Mouse (Mus musculus) forebrain, embryonic 12.5 days (tissue): Measurements from ENCODE around the gene Pcbd1. TPM values are rescaled to one million over a fixed set of nuclear protein-coding genes. Genes with fewer than 3 reads are reported as not detected.
"Not testable (repeated sequence)": the region's sequence is repeated elsewhere in the genome, so short reads cannot be mapped to it uniquely, and the experiment has no call there.

Source experiments
- ATAC-seq: fragments of 200-750 bp; cut with Nextera tagmentation; 2 replicates; pipeline ENCODE4 v1.8.0; 2017; ENCODE audit warnings: moderate TSS enrichment; ENCODE audit not compliant: low FRiP score
- H3K27ac ChIP-seq: fragments of 300-500 bp; sonication (generic); 2 replicates; pipeline ENCODE4 v1.5.1; 2016; ENCODE audit warnings: mild to moderate bottlenecking
- H3K27me3 ChIP-seq: fragments of 300-500 bp; sonication (generic); 2 replicates; pipeline ENCODE4 v1.6.1; 2016; ENCODE audit warnings: mild to moderate bottlenecking
- H3K36me3 ChIP-seq: fragments of 300-500 bp; sonication (generic); replicated peaks from 2 replicates; pipeline ENCODE4 v1.6.1; 2016; ENCODE audit warnings: mild to moderate bottlenecking
- H3K4me1 ChIP-seq: fragments of 300-500 bp; sonication (generic); 2 replicates; pipeline ENCODE4 v1.6.1; 2016
- H3K4me2 ChIP-seq: fragments of 300-500 bp; sonication (generic); 2 replicates; pipeline ENCODE4 v1.6.1; 2016; ENCODE audit warnings: mild to moderate bottlenecking, moderate library complexity
- H3K4me3 ChIP-seq: fragments of 300-500 bp; sonication (generic); replicated peaks from 2 replicates; pipeline ENCODE4 v1.5.1; 2016; ENCODE audit warnings: mild to moderate bottlenecking
- H3K9ac ChIP-seq: fragments of 300-500 bp; sonication (generic); 2 replicates; pipeline ENCODE4 v1.6.1; 2016; ENCODE audit warnings: mild to moderate bottlenecking
- H3K9me3 ChIP-seq: fragments of 300-500 bp; sonication (generic); 2 replicates; pipeline ENCODE4 v1.6.1; 2016
- WGBS: fragments of 180-500 bp; shearing (Covaris S2); methylation state at CpG from one replicate; pipeline ENCODE4 v1.1.7; 2016; 5-methylcytosine and 5-hydroxymethylcytosine counted together
- polyA plus RNA-seq: library from polyadenylated mRNA; unstranded; fragments of >200 nt; fragmentation: Nextera tagmentation; extraction: Ambion mirVana; gene quantifications from 2 replicates; pipeline ENCODE4 v1.2.1, GENCODE M21; 2016

Gene Pcbd1
- polyA plus RNA-seq, 1 experiment from 2014 or later: 18.2 TPM

- no peak overlapping the region for H3K9ac ChIP-seq
- no peak overlapping the region for H3K27ac ChIP-seq
- 92% methylated on average over 2 of the region's 2 CpGs for WGBS
- no peaks in the 10 kb centered on the region for H3K27me3 ChIP-seq
- H3K9me3 ChIP-seq: no peaks in the 10 kb centered on the region
- no peak for ATAC-seq
- no peaks in the 10 kb centered on the region for H3K4me1 ChIP-seq
- H3K36me3 ChIP-seq: peaks cover 35% of the 10 kb centered on the region
- no peak overlapping the region for H3K4me2 ChIP-seq
- H3K4me3 ChIP-seq: no peak overlapping the region
Measured at GRCm38 (mm10) chr10:61114246-61114720, 25.2 kb downstream of the Pcbd1 start.

DNA sequence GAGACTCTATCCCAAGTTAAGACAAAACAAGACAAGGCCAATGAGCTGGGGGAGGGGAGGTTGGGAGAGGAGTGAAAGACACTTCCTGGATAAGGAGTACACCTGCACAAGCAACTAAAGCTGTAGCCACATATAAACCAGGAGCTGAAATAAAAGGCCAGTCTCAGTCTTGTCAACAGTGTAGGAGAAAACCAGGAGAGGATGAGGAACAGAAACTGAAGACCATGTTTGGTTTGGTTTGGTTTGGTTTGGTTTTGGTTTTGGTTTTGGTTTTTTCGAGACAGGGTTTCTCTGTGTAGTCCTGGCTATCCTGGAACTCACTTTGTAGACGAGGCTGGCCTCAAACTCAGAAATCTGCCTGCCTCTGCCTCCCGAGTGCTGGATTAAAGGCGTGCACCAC lies 32.6 kb downstream of the Pcbd1 start:
- H3K4me1 ChIP-seq, ATAC-seq, H3K27ac ChIP-seq, H3K4me2 ChIP-seq, H3K4me3 ChIP-seq, H3K9ac ChIP-seq, H3K27me3 ChIP-seq, H3K9me3 ChIP-seq: not testable (repeated sequence)
- H3K36me3 ChIP-seq: peaks cover 26% of the 10 kb centered on the region
- 90% methylated on average over 4 of the region's 4 CpGs for WGBS

- Histone ChIP-seq H3K36me3 (peaks cover 25% of the 10 kb centered on the region), H3K4me3 (no peak overlapping the region), H3K27ac (no peak overlapping the region), H3K9ac (no peak overlapping the region), H3K4me2 (no peak overlapping the region), H3K4me1 (no peaks in the 10 kb centered on the region), H3K27me3 (no peaks in the 10 kb centered on the region), H3K9me3 (0 out of 2 replicates have a peak, but pooled peaks cover 2% of the 10 kb centered on the region)
- 89% methylated on average over 3 of the region's 3 CpGs for WGBS
- no peak for ATAC-seq
Measured at GRCm38 (mm10) chr10:61123276-61123913, 34.3 kb downstream of the Pcbd1 start.

- peaks cover 22% of the 10 kb centered on the region for H3K36me3 ChIP-seq
- ATAC-seq: no peak
- 0 out of 2 replicates have a peak, but pooled peaks cover 2% of the 10 kb centered on the region for H3K9me3 ChIP-seq
- no peaks in the 10 kb centered on the region for H3K27me3 ChIP-seq
- H3K9ac ChIP-seq: no peak overlapping the region
- no peak overlapping the region for H3K27ac ChIP-seq
- WGBS: 91% methylated on average over 2 of the region's 2 CpGs
- no peak overlapping the region for H3K4me2 ChIP-seq
- H3K4me3 ChIP-seq: no peak overlapping the region
- H3K4me1 ChIP-seq: no peaks in the 10 kb centered on the region
Measured at GRCm38 (mm10) chr10:61124462-61124861, 35.3 kb downstream of the Pcbd1 start.

GRCm38 (mm10) chr10:61128701-61129365 lies 39.7 kb downstream of the Pcbd1 start:
- H3K9me3 ChIP-seq: 0 out of 2 replicates have a peak, but pooled peaks cover 2% of the 10 kb centered on the region
- ATAC-seq: no peak
- 98% methylated on average over 1 of the region's 1 CpGs for WGBS
- no peak overlapping the region for H3K9ac ChIP-seq
- H3K4me2 ChIP-seq: no peak overlapping the region
- no peak overlapping the region for H3K4me3 ChIP-seq
- H3K36me3 ChIP-seq: peaks cover 6% of the 10 kb centered on the region; the same call in 1 of the 2 replicates
- H3K27ac ChIP-seq: no peak overlapping the region
- H3K27me3 ChIP-seq: no peaks in the 10 kb centered on the region
- H3K4me1 ChIP-seq: no peaks in the 10 kb centered on the region

DNA sequence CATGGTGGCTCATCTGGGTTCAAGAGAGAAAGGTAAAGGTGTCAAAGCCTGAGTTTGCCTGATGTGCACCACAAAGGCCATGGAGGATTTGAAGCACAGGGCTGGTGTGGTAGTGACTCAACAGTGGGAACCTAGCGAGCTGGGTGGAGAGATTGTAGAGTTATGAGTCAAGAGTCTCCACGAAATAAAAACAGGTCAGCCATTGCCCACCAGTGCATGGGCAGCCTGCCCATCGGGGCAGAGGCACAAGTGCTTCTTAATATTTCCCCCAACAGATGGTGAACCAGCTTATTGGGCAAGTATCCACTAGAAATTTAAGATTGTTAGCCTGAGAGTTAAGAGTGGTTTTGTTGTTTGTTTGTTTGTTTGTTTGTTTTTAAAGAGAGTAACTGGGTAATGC lies 41.8 kb downstream of the Pcbd1 start:
- 83% methylated on average over 3 of the region's 3 CpGs for WGBS
- Histone ChIP-seq H3K9me3 (0 out of 2 replicates have a peak, but pooled peaks cover 2% of the 10 kb centered on the region), H3K4me2 (no peak overlapping the region), H3K4me3 (no peak overlapping the region), H3K9ac (no peak overlapping the region), H3K27ac (no peak overlapping the region), H3K27me3 (no peaks in the 10 kb centered on the region), H3K36me3 (peaks cover 6% of the 10 kb centered on the region; the same call in 1 of the 2 replicates), H3K4me1 (no peaks in the 10 kb centered on the region)
- no peak for ATAC-seq

DNA sequence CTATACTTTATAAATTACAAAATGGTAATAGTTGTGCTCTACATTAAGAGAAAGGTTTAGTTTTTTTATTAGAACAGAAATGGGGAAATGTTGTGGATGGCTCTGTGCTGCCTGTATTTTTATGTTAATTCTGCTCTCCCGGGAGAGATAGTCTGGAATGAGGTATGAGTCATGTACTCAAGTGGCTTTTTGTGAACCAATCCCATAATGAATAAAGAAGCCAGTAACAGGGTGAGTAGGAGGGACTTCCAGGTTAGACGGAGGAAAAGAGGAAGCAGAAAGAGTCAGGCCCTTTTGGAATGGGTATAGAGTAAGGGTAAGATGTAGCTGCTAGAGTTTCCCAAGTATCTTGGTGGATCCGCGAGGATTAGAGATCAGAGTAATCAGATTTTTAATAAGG lies 44.9 kb downstream of the Pcbd1 start:
- no peak overlapping the region for H3K4me3 ChIP-seq
- H3K27me3 ChIP-seq: no peaks in the 10 kb centered on the region
- no peak overlapping the region for H3K9ac ChIP-seq
- no peaks in the 10 kb centered on the region for H3K4me1 ChIP-seq
- no peaks in the 10 kb centered on the region for H3K9me3 ChIP-seq
- 73% methylated on average over 4 of the region's 4 CpGs for WGBS
- no peak overlapping the region for H3K27ac ChIP-seq
- ATAC-seq: no peak
- H3K4me2 ChIP-seq: no peak overlapping the region
- no peaks in the 10 kb centered on the region; the same call in 1 of the 2 replicates for H3K36me3 ChIP-seq

GRCm38 (mm10) chr10:61135226-61135839 lies 46.2 kb downstream of the Pcbd1 start:
- no peak for ATAC-seq
- H3K27me3 ChIP-seq: no peaks in the 10 kb centered on the region
- H3K9ac ChIP-seq: no peak overlapping the region
- no peaks in the 10 kb centered on the region; the same call in 1 of the 2 replicates for H3K36me3 ChIP-seq
- WGBS: 74% methylated on average over 3 of the region's 3 CpGs
- H3K4me3 ChIP-seq: no peak overlapping the region
- H3K27ac ChIP-seq: no peak overlapping the region
- H3K4me1 ChIP-seq: no peaks in the 10 kb centered on the region
- no peaks in the 10 kb centered on the region for H3K9me3 ChIP-seq
- H3K4me2 ChIP-seq: no peak overlapping the region

DNA sequence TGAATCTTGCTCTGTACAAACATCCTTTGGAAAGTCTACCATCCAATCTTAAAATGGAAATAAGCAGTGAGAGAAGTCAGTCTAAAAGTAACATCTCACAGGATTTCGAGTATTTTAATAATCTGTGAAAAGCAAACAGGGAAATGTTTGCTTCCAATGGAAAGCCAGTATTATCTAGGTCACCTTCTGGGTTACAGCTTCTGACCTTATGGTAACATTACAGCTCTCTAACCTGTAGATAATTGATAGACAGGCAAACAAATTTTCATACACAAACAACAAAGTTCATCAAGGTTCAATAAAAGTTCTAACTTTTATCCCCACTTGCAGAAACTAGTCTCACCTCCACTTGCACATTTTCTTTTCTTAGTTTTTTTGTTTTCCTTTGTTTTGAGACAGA lies 48.4 kb downstream of the Pcbd1 start:
- Histone ChIP-seq H3K27ac (no peak overlapping the region), H3K4me3 (no peak overlapping the region), H3K27me3 (no peaks in the 10 kb centered on the region), H3K9me3 (no peaks in the 10 kb centered on the region), H3K36me3 (no peaks in the 10 kb centered on the region; the same call in 1 of the 2 replicates), H3K9ac (no peak overlapping the region), H3K4me1 (no peaks in the 10 kb centered on the region), H3K4me2 (no peak overlapping the region)
- WGBS: 84% methylated on average over 1 of the region's 1 CpGs
- ATAC-seq: no peak

- H3K4me2 ChIP-seq: no peak overlapping the region
Measured at GRCm38 (mm10) chr10:61143343-61143742, 54.2 kb downstream of the Pcbd1 start.

More at GRCm38 (mm10) chr10:61143343-61143742, 54.2 kb downstream of the Pcbd1 start:
- Histone ChIP-seq H3K36me3 (no peaks in the 10 kb centered on the region; the same call in 1 of the 2 replicates), H3K27me3 (no peaks in the 10 kb centered on the region), H3K9ac (no peak overlapping the region), H3K4me3 (no peak overlapping the region), H3K9me3 (no peaks in the 10 kb centered on the region), H3K27ac (no peak overlapping the region), H3K4me1 (peaks cover 5% of the 10 kb centered on the region)
- ATAC-seq: no peak
- 99% methylated on average over 2 of the region's 2 CpGs for WGBS
